Mouse (Mus musculus): ENCODE data around the gene 4930590J08Rik.
"Not testable (repeated sequence)": the region's sequence is repeated elsewhere in the genome, so short reads cannot be mapped to it uniquely, and the experiment has no call there.

4930590J08Rik gene

GRCm38 (mm10) chr6:91902509-91902908, at the start of gene 4930590J08Rik:
4930590J08Rik (plus strand) TSS chr6:91902809.
- DNase-seq (ENCODE audit: low spot score in 2 of 2), result not testable (repeated sequence)

DNA sequence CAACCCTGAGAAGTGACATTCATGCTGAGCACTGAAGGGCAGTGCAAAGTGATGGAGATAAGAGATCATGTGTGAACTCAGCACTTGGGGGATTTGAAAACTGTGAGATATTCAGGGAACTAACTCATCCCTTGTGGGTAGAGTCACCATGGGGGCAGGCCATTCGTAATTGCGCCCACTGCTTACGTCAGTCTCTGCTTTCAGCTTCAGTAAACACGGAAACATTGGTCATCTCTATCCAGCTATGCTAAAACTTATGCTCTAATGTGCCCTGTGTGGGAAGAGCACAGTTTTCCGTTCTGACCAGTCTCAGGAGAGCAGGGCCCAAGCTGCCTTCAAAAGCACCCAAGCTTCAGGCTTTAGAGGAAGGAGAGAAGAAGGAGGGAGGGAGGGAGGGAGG, 44.3 kb upstream of the 4930590J08Rik start:
- no peak for DNase-seq (ENCODE audit: low spot score in 2 of 2)

- DNase-seq (ENCODE audit: low spot score in 2 of 2), result no peak
Observed at GRCm38 (mm10) chr6:91862848-91863247, 39.8 kb upstream of the 4930590J08Rik start.

DNA sequence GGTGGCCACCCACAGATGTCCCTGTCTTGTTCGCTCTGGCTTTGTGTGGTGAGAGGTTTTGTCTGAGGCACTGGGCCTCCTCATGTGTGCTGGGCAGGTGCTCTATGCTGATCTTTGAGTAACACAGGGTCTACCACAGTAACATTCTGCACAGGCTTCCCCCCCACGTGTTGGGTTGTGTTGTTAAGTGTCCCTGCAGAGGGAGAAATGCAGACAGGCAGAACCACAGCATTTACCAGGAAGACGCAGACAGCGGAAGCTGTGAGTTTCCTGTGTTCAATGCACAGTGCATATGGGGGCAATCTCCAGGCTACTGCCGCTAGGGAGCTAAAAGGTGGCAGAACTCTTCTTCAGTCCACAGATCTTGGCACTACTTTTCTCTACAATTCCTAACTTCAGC, 38.0 kb upstream of the 4930590J08Rik start:
- no peak for DNase-seq (ENCODE audit: low spot score in 2 of 2)

DNA sequence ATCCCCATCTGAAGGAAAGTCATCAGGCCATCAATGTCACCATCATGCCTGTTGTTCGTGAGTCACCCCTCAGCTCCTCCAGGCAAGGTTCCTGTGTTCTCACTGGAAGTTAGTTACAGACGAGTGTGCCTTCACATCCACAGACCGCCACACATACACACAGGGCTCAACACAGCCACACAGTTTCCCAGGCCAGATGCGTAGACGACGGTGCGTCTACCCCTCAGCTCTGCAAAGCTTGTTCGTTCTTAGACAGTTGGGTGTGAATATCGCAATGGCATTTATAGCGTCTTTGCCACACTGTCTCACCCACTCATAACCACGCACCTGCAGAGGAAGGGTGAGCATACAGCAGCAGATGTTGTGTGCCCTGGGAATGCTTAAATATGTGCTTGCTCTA, 37.0 kb upstream of the 4930590J08Rik start:
- peak in 1 of 2 experiments; percentile 44 for DNase-seq (ENCODE audit: low spot score in 2 of 2)

DNA sequence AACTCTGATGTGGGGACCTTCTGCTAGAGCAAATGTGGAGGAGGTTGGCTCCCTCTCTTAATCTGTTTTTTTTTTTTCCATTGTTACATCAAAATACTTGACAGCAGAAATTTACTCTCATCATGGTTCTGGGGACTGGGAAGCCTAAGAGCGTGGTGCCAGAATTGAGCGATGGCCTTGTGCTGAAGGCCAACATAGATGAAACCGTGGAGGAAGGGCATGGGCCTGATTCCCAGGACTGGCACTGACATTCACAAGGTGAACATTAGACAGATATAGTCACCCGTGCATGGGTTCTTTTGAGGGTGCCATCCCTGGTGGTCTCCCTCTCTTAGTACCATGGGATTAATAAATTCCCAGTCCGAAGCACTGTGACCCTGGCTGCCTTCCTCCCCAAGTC, 34.5 kb upstream of the 4930590J08Rik start:
- DNase-seq (ENCODE audit: low spot score in 2 of 2), result no peak

DNA sequence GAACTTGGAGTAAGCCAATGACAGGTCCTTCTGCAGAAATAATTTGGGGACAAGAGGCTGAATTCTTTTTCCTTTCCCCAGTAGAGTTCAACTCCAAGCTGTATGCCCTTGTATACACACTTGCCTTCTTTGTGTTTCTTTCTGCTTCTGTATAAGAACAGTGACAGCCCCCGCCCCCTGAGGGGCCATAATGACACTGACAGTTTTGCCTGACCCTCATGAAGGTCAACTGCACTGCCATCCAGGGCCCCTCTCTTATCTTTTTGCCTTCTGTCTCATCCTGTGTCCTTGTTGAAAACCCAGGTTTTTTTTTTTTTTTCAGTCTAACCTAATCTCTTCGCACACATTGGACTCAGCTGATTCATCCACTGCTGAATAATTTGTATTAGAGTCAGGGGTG, 29.8 kb upstream of the 4930590J08Rik start:
- no peak for DNase-seq (ENCODE audit: low spot score in 2 of 2)

- peak; percentile 84 to 89 for DNase-seq (ENCODE audit: low spot score in 2 of 2)
Observed at GRCm38 (mm10) chr6:91877885-91878651, 24.5 kb upstream of the 4930590J08Rik start, which contains the start of gene Ccdc174. Ccdc174 (plus strand) TSS chr6:91878053.

DNA sequence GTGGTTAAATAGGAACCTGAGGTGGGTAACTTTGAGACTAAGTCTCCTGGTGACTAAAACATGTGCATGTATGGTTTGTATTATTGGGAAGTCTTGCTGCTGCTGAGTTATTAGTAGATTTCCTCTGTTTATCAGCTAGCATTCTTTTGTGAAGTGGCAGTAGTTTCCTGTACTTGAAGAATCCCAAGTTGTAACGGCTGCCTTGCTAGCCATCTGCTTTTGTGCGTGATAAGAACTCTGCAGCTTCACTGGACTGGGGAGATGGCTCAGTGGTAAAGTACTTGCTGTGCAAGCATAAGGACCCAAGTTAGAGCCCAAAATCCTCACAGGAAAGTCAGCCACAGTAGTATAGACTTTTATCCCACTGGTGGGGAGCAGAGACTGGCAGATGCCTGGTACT, 18.8 kb upstream of the 4930590J08Rik start:
- DNase-seq (ENCODE audit: low spot score in 2 of 2), result no peak

- no peak for DNase-seq (ENCODE audit: low spot score in 2 of 2)
Observed at GRCm38 (mm10) chr6:91889255-91889906, 13.2 kb upstream of the 4930590J08Rik start.

DNA sequence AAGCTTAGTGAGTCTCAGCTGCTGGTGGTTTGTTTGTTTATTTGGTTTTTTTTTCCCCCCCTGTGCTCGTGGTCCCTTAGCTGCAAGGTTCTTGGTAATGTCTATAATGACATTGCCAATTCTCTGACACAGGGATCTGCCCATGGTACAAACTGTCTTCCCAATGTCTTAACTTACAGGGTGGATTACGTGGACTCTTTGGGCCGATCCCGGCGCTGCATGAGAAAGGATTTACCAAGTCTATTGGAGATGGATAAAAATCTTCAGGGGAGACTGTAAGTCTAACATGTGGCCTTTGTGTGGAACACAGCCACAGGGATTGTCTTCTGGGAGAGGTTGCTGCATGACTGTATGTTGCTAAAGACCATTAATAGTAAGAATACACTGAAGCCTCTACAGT, 12.0 kb upstream of the 4930590J08Rik start:
- no peak for DNase-seq (ENCODE audit: low spot score in 2 of 2)

DNA sequence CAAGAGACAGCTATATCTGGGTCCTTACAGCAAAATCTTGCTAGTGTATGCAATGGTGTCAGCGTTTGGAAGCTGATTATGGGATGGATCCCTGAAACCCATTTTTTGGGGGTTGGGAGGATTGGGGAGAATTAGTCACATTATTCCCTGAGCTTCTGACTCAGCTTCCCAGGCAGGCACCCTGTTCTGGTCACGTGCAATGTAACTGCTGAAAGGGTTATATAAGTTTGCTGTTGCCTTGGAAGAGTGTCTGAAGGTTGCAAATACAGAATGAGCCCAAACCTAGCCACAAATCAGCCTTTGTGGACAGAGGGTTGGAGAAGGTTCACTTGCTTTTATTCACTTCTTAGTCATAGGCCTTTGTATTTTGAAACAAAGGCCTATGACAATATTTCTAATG, 10.8 kb upstream of the 4930590J08Rik start:
- no peak for DNase-seq (ENCODE audit: low spot score in 2 of 2)

DNA sequence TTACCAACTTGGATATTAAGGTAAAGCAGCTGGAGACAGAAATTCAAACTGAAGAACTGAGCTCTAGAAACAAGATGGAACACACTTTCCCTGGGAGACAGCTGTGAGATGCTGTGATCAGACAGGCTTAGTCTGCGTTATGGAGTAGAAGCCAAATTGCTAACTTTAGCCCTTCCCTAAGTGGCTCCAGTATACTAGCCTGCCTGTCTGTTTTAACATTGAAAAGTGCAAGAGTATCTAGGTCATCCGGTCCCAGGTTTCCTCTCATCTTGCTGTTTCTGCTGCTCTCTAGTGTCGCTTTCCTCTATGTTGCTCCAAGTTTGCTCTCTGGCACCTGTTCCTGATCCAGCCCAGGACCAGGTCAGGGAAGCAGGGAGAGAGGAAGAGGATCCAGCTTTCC, 5.8 kb upstream of the 4930590J08Rik start:
- DNase-seq (ENCODE audit: low spot score in 2 of 2), result no peak

GRCm38 (mm10) chr6:91901505-91901904, 1.1 kb upstream of the 4930590J08Rik start:
- DNase-seq (ENCODE audit: low spot score in 2 of 2), result peak; percentile 46 to 83

GRCm38 (mm10) chr6:91914011-91914410, 11.4 kb downstream of the 4930590J08Rik start:
- no peak for DNase-seq (ENCODE audit: low spot score in 2 of 2)

- no peak for DNase-seq (ENCODE audit: low spot score in 2 of 2)
Observed at GRCm38 (mm10) chr6:91917286-91917685, 14.7 kb downstream of the 4930590J08Rik start.

DNA sequence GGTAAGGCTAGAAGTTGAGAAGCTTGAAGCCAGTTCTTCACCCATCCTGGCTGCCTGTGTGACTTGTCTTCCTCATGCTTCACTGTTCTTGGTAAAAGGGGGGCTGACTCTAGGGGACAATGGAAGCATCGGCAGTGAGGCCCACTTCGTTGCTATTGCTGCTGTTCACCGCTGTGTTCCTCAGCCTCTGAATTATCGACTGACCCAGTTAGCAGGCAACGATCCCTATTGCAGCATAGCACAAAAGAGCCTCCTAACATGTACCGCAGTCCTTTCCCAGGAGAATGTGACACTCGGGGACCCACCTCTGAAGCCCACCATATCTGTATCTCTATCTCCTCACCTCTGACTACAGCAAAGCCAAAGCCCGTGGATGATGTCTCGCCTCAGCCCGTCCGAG, 15.1 kb downstream of the 4930590J08Rik start:
- DNase-seq (ENCODE audit: low spot score in 2 of 2), result no peak

DNA sequence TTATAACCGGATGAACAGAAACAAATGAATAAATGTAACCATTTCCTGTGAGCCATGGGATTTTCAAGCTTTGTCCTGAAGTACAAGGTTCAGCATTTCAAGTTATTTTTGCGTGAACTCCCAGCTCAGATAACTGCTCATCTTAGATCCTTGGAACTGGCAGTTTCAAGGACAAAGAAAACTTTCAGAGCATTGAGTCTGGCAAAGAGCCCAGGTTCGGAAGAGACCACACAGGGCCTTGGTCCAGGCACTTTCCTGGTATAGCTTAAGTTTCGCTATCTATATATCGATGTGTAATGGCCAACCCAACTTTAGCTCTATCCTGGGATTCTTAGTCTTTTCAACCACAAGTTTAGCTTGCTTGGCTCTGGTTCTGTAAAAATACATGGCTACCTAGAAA, 28.6 kb downstream of the 4930590J08Rik start:
- no peak for DNase-seq (ENCODE audit: low spot score in 2 of 2)

- DNase-seq (ENCODE audit: low spot score in 2 of 2), result no peak
Observed at GRCm38 (mm10) chr6:91938491-91938890, 35.9 kb downstream of the 4930590J08Rik start.

DNA sequence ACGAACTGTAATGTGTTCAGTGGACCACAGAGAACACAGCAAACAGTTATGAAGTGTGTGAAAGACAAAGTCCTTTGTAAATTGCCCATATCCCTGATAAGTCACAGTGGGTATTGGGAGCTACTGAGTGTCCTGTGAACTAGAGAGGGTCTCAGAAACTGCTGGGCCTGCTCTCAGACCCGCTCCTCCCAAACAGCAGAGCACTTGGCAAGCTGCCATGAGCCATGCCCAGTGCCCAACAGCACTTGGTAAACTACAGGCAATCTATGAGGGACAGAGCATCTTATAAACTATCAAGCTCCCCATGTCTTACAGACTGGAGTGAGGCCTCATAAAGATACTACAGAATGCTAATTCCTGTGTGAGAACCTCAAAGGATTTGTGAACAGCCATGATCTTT, 45.8 kb downstream of the 4930590J08Rik start:
- DNase-seq (ENCODE audit: low spot score in 2 of 2), result no peak

- not testable (repeated sequence) for DNase-seq (ENCODE audit: low spot score in 2 of 2)
Observed at GRCm38 (mm10) chr6:91958015-91958414, 55.4 kb downstream of the 4930590J08Rik start.

- no peak for DNase-seq (ENCODE audit: low spot score in 2 of 2)
Observed at GRCm38 (mm10) chr6:91960028-91960811, 57.6 kb downstream of the 4930590J08Rik start.

All from urinary bladder, postnatal 4 days (tissue).